Mouse (Mus musculus): ENCODE data around the gene Kazn.

Kazn gene

DNA sequence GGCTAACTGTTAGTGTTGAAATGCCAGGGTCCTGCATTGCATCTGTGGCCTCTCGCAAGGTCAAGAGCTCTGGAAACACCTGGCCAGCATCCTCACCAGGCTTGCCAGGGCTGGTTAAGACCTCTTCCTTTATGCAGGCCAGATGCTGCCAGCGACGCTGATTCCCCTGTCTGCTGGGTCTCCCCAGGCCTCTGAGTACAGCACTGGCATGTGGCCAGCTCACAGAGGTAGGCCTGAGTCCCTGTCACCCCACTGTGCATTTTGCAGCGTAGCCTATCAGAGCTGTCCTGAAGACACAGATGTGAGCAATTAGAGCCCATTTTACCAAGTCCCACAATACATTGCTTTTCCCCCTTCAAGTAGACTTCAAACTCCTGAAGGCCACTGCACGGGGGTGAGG is 109.0 kb downstream of the Kazn start:
- in situ Hi-C loops (cut with MboI, MseI): no loop called here

DNA sequence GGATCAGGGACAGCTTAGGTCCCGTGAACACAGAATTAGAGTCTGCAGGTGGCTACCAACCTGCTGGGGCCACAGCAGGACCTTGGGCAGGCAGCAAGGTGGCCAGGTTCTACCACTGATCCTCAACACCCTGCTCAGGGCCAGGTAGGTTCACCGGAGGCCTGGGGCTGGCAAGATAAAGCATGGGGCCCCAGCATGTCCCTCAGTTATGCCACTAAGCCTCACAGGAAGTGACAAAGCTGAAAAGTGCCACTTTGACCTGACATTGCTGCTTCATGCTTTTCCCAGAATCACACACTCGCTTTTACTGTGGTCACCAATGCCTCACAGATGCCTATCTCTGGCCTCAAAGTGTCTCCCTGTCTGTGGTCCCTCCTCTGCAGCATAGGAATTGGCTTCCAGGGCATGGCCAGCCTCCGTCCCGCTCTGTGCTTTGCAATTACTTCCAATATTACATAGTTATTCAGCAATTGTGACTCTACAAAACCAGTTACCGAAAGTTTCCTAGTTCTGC is 111.9 kb downstream of the Kazn start:
- in situ Hi-C loops (cut with MboI, MseI): no loop called here

DNA sequence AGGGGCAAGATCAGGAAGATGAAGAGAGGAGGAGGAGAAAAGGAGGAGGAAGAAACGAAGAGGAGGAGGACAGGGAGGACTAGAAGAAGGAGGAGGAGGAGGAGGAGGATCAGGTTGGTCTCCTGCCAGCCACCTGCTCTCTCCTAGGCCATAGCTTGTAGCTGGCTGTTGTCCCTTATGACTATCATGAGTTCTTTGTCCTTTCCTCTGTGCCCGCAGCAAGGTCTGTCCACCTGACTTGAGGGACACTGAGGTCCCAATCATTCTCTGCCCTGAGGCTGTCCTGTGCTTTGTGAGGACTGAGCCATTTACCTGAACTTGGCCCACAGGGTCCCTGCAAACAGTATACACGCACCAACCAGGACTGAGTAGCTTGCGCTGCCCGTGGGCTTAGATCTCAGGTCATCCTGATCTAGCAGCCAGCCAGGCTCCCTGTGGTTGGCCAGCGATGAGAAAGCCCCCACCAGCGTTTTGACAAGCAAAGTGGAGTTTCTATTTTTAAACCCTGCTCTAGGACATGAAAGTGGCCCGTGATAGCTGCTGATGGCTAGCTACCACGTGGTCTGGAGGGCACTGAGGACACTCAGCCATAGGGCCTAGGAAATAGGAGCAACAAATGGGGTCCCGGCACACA is 112.4 kb downstream of the Kazn start:
- in situ Hi-C loops (cut with MboI, MseI): no loop called here

- in situ Hi-C loops (cut with MboI, MseI): no loop called here
These were observed 118.0 kb downstream of the Kazn start for GRCm38 (mm10) chr4:142121164-142121563.

GRCm38 (mm10) chr4:142118522-142118921 is 120.7 kb downstream of the Kazn start:
- in situ Hi-C loops (cut with MboI, MseI): no loop called here

GRCm38 (mm10) chr4:142117993-142118392 is 121.2 kb downstream of the Kazn start:
- in situ Hi-C loops (cut with MboI, MseI): no loop called here

- in situ Hi-C loops (cut with MboI, MseI): no loop called here
These were observed 125.9 kb downstream of the Kazn start for GRCm38 (mm10) chr4:142113306-142113705.

- in situ Hi-C loops (cut with MboI, MseI): no loop called here
These were observed 136.0 kb downstream of the Kazn start for GRCm38 (mm10) chr4:142103081-142103671.

DNA sequence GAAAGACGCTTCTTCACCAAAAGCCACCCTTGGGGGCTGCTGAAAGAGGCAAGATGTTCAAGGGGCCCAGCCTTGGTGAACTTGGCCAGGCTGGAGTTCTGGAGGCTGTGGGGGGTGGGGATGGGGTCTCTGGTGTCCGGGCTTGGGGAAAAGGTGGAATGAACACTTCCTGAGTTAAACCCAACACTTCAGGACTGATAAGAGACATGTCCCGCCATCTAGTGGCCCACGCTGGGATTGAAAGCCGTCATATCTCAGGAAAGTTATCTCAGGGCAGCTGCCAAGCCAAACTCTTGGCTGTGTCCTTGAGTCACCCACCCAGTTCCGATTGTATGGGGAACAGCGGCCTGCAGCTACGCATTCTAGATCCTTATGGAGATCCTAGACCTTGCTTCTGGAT is 140.9 kb downstream of the Kazn start:
- in situ Hi-C loops (cut with MboI, MseI): no loop called here

DNA sequence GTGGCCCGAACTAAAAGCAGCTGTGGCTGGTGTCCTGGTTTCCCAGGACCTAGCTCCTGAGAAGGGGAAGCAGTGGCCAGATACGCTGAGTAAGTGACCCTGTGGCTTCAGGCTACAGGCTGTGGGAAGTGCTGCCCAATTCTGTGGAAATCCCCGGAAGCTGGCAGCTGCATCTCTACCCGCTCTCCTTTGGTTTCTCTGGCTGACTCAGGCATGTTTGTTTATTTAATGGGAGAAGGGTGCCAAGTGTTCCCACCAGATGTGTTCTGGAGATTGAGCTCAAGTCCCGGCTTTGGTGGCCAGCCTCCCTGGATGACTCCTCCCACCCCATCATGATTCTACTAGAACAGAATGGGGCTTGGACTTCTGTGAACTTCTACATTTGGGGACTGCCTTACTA is 141.3 kb downstream of the Kazn start:
- in situ Hi-C loops (cut with MboI, MseI): no loop called here

DNA sequence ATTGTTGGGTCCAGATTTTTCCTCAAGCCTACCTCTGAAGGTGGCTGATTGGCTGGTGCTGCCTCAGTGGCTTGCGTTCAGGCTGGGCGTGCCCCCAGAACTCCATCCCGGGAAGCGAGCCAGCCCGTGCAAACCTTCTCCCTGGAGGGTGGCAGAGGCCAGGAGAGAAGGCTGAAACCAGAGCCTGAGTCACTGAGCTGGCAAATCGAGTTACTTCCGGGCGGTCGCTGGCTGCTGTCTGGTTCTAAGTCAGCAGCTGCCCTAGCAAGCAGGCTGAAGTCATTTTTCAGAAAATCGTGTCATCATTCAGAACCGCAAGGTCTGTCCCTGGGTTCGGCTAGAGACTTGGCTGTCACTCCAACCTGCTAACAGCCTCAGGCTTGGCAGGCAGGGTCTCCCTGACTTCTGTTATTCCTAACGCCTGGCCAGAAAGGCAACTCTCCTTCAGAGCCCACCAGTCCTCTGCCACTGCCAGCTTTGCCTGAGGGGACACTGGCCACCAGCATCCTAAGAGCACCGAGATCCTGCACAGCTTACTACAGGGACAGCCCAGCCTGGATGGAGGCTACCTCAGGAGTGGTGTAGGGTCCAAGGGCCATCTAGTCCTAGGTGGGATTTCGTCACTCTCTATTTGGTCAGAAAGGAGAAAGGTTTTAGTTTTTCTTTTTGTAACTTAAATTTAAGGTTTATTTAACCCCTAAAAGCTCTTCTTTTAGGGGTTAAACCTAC is 143.5 kb downstream of the Kazn start:
- in situ Hi-C loops (cut with MboI, MseI): no loop called here

DNA sequence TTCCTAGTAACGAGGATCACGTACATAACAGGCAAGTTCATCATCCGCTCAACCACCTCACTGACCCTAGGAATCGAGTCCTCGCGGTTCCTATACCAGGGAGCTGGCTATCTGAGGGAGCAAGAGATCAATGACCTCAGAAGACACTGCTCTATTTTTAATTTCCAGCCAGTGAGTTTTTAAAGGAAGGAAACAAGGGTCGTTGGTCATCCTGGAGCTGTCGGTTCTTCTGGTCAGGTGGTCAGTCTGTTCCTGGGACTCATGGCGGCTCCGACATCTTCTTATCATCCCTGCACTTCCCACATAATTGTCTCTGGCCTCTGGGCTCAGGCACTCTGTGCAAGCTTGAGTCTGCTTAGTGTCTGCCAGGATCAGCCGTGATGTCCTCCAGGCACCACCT is 144.8 kb downstream of the Kazn start:
- in situ Hi-C loops (cut with MboI, MseI): no loop called here

GRCm38 (mm10) chr4:142091100-142091499 is 148.1 kb downstream of the Kazn start:
- in situ Hi-C loops (cut with MboI, MseI): no loop called here

DNA sequence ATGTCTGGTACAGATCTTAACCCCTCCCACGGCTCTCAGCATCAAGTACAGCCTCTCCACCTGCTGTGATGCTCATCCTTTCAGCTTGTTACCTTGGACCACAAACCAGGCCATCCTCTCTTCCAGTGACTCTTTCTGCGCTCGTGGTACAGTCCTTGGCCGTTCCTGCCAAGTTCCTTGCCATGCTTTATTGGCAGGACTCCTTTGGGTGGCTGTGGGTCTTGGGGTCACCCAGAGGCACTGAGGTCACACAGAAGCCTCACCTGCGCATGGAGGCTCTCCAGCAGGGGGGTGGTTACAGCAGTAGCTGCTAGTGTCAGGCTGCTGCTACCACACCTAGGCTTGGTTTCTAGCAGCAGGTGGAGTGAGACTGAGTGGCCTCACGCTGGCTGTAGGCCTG is 149.2 kb downstream of the Kazn start:
- in situ Hi-C loops (cut with MboI, MseI): loop anchor here (10.0 kb wide), 1 partner anchor 1545 kb away; no protein-coding TSS in a partner anchor

GRCm38 (mm10) chr4:142088836-142089235 is 150.4 kb downstream of the Kazn start:
- in situ Hi-C loops (cut with MboI, MseI): loop anchor here (10.0 kb wide), 1 partner anchor 1544 kb away; no protein-coding TSS in a partner anchor

GRCm38 (mm10) chr4:142088409-142088808 is 150.8 kb downstream of the Kazn start:
- in situ Hi-C loops (cut with MboI, MseI): loop anchor here (10.0 kb wide), 1 partner anchor 1544 kb away; no protein-coding TSS in a partner anchor

- in situ Hi-C loops (cut with MboI, MseI): loop anchor here (10.0 kb wide), 1 partner anchor 1540 kb away; no protein-coding TSS in a partner anchor
These were observed 154.2 kb downstream of the Kazn start for GRCm38 (mm10) chr4:142084936-142085563.

DNA sequence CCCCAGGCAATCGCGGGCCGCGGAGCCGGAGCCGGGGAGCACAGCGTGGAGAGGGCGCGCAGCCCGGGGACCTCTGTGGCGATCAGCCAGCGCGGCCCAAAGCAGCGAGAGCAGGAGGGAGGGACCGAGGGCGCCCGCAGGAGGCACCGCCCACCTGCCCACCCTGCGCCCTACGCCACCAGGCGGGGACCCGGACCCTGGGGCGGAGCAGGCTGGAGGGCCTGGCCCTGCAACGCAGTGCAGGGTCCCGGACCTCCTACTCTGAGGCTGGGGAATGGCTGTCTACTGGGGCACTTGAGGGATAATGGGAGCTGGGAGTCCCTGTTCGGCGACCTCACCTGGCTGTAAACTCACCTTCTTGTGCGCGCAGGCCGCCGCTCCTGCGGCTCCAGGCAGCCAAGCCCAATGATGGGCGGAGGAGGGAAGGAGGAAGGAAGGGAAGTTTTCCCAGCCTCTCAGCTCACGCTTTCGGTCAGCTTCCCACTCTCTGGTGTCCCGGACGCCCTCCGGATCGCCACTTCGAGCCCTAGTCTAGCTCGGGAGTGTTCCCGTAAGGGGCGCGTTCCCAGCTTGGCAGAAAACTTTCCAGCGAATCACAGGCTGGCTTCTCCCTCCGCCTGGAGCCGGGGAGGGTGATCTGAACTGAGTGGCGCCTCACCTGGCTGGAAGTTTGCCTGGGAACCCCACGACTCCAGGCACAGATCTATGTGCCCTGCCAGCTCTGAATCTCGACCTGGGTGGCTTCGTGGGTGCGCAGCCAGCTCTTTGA is 154.9 kb downstream of the Kazn start, which contains the start of gene Tmem51:
Gene Tmem51 (minus strand): TSS at position 174 of the 769 bp plus-strand sequence.
- in situ Hi-C loops (cut with MboI, MseI): loop anchor here (10.0 kb wide), 1 partner anchor 1540 kb away; no protein-coding TSS in a partner anchor

DNA sequence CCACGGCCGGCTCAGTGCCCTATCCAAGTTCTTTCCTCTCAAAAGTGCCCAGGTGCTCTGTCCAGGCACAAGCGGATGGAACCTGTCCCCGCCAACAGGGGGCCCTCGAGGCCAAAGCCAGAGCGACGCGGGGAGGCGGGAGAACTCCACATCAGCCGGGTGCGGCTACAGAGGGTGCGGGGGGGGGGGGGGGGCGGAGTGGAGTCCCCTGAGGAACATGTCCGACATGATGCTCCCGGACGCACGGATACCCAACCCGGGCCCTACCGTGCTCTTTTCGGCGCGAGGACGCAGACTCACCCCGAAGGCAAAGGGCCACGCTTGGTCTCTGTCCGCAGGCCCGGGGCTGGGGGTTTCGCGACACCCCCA is 155.5 kb downstream of the Kazn start:
- in situ Hi-C loops (cut with MboI, MseI): loop anchor here (10.0 kb wide), 1 partner anchor 1539 kb away; no protein-coding TSS in a partner anchor

- in situ Hi-C loops (cut with MboI, MseI): loop anchor here (10.0 kb wide), 1 partner anchor 1538 kb away; no protein-coding TSS in a partner anchor
These were observed 156.0 kb downstream of the Kazn start for GRCm38 (mm10) chr4:142083193-142083592.

DNA sequence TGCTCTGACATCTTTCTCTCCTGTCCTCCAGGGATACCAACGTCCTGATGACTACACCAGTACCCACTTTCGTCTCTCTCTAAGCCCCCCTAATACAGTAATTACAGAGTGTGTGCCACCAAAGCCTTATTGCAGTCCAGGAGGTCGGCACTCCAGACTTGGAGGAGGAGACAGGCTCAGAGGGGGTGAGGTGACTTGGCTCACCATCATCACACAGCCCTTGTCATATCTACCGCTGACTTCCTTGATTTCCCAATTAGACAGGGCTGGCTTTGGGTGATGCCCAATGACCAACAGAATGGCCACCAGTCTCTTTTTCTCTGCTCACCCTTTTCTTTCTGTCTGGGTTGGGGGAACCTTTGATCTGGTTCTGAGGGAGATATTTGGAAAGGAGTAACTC is 156.5 kb downstream of the Kazn start:
- in situ Hi-C loops (cut with MboI, MseI): loop anchor here (10.0 kb wide), 1 partner anchor 1538 kb away; no protein-coding TSS in a partner anchor

All from T-helper 2 cell (primary cell).